Mouse (Mus musculus) layer of hippocampus, adult 18-20 months (tissue): ENCODE data around the gene Galnt2. TPM values are rescaled to one million over a fixed set of nuclear protein-coding genes. Genes with fewer than 3 reads are reported as not detected.
A peak's percentile ranks its signal among the peaks of the same experiment; 100 is the strongest.

Experiments
- DNase-seq, 2 experiments: peaks; one replicate each; pipeline ENCODE4 v3.0.0; 2022; ENCODE audit warnings: low spot score in 2 of 2
- total RNA-seq, 2 experiments: library from RNA; stranded (reverse); gene quantifications; 2 replicates each; pipeline ENCODE4 v1.2.3; 2021

Galnt2 gene
- total RNA-seq, 2 experiments from 2014 or later: 41.5 to 48.8 TPM

DNA sequence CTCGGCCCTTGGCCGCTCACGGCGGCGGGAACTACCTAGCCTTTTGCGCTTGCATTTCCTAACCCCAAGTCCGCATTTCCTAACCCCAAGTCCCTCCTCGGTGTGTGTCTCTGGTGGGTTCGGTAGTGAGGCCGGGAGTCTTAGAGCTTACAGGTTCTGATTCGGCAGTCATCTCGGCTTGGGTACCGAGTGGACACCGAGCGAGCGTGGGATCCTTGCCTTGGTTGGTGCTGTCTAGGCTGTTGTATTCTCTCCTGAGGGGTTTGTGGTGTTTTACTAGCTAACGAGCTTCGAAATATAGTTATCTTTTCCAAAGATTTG is 1.0 kb downstream of the Galnt2 start:
- no peak for DNase-seq

DNA sequence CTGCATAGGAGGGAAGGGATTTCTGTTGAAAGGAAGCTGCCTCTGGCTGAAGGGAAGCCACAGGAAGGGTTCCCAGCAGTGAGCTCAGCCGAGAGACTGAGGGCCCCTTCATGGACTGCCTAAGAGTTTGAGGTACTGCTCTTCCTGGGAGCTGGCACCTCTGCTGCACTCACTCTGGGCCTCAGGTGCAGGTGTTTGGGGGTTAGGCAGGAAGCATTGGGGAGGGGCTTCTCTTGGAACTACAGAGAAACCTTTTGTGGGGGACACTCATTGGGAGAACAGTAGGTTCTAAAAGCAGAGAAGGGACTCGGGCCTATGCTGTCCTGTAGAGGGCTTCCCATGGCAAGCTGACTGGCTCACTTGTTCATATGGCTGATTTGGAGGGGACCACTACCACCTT is 3.3 kb downstream of the Galnt2 start:
- DNase-seq: no peak

DNA sequence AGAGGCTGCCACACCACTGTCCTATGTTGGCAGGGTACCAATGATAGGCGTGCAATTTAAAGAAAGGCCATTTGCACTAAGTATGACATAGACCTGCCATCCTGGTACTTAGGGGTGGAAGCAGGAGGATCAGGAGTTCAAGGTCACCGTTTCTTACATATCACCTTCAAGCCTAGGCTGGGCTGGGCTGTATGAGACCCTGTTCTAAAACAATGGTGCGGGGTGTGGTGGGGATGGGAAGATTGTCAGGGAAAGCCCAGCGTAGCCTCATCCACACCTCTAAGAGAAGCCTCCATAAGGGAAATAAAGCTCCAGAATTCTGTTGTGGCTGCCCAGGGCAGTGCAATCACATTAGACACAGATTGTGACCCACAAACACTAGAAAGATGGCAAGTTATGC is 4.3 kb downstream of the Galnt2 start:
- DNase-seq: no peak

DNA sequence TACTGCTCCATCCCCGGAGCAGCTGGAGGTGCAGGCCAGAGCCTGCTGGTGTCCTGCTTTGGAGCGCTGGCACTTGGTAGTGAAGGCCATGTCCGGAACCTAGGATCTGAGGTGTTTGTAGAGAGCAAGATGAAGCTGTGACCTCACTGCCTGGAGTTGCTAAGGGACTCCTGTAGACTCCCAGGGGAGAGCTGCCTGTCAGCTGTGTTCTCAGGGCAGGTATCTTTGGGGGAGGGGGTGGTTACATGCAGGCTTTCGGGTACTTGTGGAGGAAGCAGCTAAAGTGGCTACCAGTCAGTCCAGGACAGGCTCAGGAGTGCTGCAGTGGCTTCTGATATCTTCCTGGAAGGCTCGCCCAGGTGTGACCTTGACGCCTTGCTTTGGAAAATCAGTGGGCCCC is 8.2 kb downstream of the Galnt2 start:
- DNase-seq: no peak

DNA sequence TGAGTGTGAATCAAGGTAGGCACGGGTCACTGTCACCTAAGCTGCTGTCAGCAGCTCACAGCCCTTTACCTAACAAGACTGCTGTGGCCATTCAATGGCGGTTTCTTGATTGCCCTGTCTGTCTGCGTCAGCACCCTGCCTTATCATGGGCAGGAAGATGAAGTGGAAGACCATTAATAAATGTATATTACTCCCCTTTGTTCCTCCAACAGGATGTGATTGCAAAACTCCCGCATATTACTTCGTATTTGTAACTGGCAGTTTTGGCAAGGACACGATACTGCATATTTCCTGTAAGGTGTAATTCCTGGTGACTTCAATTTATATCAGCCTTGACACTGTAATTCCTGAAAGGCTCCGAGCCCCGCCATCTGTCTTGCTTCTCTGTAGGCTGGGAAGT is 9.7 kb downstream of the Galnt2 start:
- DNase-seq: no peak

DNA sequence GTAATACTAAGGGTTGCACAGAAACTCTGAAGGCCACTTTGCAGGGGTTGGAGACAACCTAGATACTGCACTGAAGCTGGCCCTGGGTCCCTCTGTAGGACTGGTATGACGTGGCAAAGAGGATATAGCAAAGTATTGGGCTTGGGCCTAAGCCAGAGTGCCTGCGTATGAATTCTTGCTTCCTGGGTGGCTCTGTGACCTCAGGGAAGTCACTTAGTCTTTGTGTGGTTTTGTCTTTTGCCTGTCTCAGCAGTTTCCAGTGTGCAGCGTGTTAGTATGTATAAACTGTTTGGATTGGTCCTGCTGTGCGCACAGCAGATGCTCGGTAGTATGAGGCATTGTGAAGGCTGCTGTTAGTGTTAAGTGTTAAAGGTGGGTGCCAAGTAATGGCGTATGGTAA is 11.0 kb downstream of the Galnt2 start:
- DNase-seq: no peak

DNA sequence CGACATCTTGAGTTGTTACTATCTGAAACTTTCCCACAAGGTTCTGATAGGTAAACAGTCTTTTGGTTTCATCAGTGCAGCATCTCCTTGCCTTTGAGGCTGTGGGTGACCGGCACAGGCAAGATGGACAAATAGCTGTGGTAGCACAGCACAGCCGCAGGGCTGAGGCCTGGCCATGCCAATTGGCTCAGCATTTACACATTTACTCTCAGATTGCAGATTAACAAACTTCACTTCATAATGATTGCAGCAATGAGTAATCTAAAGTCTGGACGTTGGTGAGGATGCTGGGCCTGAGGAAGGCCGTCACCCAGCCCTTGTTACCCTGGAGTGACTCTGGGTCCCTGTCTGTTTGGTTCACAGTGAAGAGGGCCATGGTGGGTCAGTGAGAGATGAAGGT is 11.7 kb downstream of the Galnt2 start:
- no peak for DNase-seq

DNA sequence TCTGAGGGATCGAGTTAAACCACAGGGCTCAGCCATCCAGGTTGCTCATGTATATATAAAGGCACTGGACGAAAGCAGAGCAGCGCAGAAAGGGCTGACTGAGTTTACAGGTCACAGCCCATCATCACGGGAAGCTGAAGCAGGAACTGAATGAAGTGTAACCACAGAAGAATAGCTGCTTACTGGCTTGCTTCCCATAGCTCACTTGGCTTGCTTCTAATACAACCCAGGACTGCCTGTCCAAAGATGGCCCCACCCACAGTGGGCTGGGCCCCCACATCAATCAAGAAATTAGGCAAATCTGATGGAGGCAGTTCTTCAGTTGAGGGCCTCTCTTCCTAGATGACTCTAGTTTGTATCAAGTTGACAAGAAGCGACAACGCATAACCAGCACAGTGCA is 16.4 kb downstream of the Galnt2 start:
- DNase-seq: no peak

DNA sequence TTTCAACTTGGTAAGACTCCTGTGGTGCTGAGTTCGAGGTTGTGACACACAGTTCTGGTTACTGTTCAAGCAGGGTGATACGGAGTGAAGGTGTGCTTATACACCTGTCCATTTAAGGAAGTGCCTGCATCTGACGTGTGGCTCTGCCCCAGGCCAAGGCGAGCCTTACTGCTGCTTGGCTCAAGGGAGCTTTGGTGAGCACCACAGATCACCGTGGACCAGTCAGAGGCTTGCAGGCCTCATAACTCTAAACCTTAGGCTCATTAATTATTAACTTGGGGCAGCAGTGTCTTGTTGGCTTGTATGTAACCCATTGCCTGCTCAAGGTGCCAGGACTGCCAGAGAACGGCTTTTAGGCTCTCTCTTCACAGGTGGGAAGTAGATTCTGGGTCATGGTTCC is 17.5 kb downstream of the Galnt2 start:
- no peak for DNase-seq

DNA sequence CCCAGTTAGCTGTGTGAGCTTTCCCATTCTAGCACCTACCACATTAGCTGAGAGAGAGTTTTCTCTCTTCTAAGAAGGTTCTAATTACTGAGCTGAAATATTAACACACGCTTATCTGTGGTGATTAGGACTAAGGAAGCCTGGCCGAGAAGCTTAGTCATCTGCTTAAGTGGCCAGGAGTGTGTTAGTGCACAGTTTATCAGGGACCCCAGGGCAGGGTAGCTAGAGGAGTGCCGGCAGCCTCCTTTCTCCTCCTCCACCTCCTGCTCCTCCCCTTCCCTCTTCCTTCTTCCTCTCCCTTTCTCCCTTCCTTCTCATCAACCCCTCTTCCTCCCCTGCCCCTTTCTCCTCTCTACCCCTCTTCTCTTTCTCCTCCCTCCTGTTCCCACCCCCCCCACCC is 19.1 kb downstream of the Galnt2 start:
- DNase-seq: no peak

DNA sequence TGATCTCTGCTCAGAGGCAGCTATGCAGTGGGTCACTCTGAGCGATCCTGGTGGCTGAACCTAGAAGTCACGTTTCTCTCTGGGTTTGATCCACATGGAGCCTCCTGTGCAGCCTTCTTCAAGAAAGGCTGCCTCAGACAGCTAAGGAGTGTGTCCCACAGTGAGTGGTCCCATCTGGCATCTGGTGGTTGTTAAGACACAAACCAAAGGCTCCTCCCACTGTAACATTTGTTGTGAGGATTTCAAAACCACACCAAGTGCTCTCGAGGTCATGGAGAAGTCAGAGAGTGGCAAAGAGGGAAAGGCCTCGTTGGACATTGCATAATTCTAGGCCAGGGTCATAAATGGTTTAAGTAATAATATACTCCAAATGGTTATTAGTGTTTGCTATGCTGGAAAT is 19.6 kb downstream of the Galnt2 start:
- no peak for DNase-seq

DNA sequence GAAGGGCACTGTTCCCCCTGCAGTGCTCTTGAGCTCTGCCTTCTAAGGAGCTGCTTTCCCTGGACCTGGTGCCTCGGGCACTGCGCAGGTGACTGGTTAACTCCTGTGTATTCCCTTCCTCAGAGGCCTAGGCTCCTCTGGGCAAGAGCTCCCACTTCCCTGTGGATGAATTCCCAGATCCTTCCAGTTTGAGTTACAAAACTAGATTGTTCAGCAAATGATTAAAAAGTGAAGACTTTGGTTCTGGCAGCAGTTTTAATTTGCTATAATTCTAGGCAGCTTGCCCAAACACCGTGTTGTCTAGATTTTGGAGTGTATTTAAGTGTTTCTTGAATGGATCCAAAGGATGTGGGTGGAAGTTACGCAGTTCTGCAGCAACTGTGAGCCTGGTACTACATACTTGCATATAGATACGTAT is 21.4 kb downstream of the Galnt2 start:
- peak; percentile 39 to 69 for DNase-seq

DNA sequence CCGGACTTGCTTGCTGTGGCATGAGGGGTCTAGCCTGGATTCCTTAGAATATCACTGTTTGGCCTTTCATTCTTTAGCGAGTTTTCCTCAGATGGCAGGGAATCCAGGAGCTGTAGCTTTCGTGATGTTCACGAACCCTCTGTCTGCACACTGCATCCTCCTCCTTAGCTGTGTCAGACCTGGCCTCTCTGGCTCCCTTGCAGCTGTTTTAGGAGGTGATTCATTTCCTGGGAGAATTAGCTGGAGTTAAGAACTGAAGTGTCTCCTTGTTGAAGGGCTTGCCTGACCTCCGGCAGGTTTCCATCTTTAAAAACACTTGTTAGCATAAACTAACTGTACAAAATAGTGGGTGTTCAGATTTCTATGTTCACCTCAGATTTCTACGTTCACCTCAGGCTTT is 22.7 kb downstream of the Galnt2 start:
- no peak for DNase-seq

DNA sequence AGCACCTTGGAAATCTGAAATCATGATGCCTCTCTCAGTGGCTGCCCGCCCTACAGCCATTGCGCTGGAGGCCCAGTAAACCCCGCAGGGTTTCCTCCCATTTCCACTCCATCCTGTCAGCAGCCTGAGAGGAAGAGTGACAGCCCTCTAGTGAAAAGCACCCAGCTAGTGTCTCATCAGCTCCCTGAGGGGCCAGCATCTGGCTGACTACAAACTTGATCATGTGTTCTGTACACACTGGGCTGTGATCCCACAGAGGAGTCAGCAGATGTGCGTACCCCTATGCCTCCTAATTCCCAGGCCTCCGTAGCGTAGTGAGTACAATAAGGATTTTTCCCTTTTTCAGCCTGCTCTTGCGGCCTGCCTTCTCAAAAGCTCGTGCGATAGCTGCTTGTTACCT is 25.6 kb downstream of the Galnt2 start:
- DNase-seq: no peak

DNA sequence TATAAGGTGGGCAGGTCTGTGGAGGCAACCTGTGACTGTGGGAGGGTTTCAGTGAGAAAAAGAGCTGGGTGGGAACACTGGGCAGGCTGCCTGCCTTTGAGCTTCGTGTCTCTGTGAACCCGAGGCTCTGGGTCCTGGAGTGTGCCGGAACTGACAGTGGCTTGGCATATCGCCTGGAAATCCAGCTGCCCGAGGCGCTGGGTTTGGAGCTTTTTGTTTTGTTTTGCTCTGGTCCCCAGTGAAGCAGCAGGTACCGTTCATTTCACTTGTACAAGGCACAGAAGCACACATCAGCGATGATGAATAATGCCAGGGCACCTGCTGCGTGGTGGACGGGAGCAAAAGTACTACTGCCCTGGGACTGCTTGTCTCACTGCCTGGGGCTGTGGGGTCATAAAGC is 26.2 kb downstream of the Galnt2 start:
- peak; percentile 31 to 71 for DNase-seq

DNA sequence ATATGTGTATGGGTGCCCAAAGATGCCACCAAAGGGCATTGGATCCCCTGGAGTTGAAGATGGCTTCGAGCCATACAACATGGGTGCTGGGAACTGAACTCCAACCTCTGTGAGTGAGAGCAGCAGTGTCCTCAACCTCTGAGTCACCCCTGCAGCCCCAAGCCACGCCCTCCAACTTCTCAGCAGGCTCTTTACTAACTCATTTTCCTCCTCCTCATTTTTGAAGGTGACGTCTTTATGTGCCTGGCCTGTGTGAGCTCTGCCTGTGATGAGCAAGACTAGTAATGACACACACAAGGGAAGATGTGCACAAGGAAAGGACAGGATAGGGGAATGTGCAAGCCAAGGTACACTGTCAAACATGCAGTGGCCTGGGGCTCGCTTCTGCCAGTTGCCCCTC is 28.0 kb downstream of the Galnt2 start:
- no peak for DNase-seq

DNA sequence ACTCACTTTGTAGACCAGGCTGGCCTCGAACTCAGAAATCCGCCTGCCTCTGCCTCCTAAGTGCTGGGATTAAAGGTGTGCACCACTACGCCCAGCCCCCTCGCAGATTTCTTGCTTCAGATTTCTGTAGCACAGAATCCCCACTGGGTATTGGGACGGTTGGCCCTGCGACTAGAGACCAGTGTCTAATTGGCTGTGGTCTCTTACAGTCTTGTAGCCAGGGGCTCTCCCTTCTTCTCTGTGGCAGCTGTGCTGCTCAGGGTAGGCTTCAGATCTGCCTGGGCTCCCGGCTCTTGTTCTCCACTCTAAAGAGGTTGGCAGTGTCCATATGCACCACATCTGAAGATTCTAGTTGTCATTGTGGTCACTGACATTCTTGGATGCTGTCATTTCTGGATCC is 28.7 kb downstream of the Galnt2 start:
- no peak for DNase-seq

DNA sequence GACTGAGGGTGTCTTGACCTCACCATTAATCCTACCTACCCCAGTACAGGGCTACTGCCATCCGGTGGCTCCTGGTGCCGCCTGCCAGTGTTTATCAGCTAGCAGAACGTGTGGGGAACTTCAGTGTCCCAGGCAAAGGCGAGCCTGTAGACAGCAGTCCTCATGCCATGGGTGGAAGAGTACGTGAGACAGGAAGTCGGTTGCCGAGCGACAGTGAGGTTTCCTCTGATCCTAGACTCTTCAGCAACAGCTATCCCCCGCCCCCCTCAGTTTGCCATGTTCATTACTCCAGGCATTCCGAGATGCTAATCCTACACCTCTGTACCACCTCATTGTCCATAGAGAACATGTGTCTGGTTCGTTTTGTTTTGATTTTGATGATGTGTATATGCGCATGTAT is 29.2 kb downstream of the Galnt2 start:
- DNase-seq: no peak

DNA sequence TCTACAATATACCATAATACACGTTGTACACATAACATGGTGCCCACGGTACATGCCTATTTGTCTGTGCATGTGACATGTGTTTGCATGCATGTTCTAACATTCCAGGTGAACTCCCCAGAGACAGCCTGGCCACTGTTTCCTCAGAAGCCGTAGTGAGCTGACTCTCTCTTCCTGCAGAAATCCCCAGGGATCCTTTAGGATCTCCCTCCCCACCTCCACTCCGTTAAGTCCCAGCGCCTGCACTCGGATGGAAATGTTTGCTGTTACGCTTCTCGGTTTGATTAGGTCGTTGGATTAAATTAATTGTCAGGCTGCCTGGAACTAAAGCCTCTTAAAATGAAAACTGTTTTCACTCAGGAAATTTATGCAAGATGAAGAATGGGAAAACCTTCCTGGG is 31.9 kb downstream of the Galnt2 start:
- DNase-seq: no peak

DNA sequence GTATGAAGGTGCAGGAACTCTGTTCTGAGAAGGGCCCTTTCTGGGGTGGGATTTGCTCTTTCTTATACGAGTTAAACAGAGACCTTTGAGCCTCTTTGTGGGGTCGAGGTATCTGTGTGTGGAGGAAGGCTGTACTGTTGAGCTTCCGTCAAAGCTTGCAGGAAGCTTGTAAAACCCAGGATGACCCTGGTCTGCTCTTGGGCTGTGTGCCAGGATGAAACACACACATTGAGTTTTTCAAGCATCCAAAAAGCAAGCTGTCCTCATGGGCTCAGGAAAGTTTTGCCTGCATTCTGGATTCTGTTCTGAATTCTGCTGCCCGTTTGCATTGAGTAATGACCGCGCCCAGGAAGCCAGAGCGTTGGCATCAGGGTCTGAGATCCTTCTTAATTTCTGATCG is 32.8 kb downstream of the Galnt2 start:
- no peak for DNase-seq

DNA sequence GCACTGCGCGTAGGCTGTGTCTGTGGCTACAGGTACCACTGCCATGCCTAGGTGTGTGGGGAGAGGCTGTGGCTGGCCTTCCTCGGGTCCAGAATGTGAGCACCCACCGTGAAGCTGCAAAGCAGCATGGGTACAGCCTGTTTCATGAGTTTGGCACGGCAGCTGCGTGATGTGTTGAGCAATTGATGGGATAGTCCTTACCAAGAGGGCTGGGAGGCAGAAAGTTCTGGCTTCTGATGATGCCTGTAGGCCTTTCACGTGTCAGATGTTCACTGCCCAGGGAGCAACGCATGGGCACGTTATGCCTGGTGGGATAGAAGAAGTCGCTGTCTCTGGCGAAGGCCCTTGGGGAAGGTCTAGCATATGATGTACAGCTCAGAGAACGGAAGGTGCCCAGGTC is 33.5 kb downstream of the Galnt2 start:
- DNase-seq: no peak

DNA sequence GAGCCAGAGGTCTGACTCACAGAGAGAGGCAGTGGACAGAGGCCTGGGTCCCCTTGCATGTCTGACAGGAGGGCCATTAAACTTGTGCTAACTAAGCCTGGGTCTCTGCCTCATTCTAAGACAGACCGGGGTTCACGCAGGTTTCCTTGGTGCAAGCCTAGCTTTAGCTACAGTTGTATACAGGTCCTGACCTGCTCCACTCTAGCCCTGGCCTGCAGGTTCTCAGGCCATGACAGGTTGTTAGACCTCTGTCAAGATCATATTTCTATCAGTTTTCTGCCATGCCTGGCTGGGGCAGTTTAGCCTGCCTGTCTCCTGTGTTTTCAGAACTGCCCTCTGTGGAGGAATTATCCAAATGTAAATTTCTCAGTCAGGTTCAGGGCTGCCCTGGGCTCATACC is 33.9 kb downstream of the Galnt2 start:
- DNase-seq: no peak

DNA sequence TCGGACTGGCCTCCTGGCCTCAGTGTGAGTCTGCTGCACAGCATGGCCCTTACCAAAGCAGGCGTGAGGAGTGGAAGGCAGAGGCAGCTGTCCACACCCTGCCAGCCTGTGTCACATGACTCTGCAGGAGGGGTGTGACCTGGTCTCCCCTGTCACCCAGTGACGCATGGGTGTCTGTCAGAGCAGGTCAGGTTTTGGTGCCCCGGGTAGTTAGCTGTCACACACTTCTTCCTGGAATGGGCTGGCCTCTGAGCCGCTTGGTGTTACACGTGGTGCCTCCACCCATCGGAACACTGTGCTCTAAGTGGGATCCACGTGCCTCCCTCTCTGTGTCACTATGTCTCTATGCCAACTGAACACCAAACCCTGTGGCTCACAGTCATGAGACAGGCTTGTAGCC is 34.6 kb downstream of the Galnt2 start:
- peak in 1 of 2 experiments; percentile 27 for DNase-seq

DNA sequence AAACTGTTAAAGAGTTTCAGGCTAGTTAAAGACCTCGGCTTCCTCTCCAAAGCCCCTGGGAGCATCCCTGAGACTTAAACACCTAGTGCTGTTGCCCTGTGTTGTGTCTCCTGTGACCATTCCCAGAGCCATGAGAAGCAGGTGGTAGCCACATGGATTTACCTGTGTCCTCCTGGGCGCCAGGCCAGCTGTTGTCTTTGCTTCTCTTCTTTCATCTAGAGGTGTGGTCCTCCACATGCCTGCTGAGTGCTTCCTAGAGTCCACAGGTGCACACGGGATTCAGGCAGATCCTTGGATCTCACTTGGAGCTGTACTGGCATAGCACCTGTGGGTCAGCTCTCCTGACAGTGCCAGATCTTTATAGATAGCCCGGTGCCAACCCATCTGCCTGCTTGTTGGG is 36.0 kb downstream of the Galnt2 start:
- no peak for DNase-seq

DNA sequence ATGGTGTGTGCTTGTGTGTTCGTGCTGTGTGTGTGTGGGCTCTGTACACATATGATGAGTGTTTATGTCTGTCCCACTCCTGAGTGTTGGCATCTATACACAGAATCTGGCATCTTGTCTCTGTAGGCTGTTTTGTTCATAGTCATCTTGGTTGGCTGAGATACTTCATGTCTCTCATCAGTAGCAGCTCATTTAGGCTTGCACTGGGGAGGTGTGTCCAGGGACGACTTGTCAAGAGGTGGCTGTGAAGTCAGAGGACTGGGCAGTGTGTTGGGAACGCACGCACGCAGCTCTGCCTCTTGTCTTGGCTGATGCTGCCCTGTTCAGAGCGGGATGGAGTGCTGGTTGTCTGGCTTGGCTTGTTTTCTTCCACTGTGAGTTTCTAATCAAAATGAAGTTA is 39.3 kb downstream of the Galnt2 start:
- DNase-seq: no peak
